Mouse (Mus musculus) brain, adult 10 weeks (tissue): Measurements from ENCODE around the gene Osbpl5. TPM values are rescaled to one million over a fixed set of nuclear protein-coding genes. Genes with fewer than 3 reads are reported as not detected.

Experiments used
- polyA plus RNA-seq: library from polyadenylated mRNA; stranded (reverse); fragments of 350-450 nt; fragmentation: Illumina TruSeq; extraction: RNeasy Lipid Tissue Mini Kit (QIAGEN cat#74804); gene quantifications from one replicate; pipeline ENCODE4 v1.2.3, GENCODE M21; 2015; ENCODE audit warnings: low read depth, low replicate concordance

Gene Osbpl5
- polyA plus RNA-seq = 22.6 TPM

GRCm38 (mm10) chr7:143756125-143757026 is at the start of gene Osbpl5:
Gene Osbpl5 (minus strand): TSS chr7:143756985.

GRCm38 (mm10) chr7:143783996-143784829 is 27.4 kb upstream of the Osbpl5 start, which contains the start of gene Mrgpre:
Gene Mrgpre (minus strand): TSS chr7:143784500.

GRCm38 (mm10) chr7:143766893-143767292 is 10.1 kb upstream of the Osbpl5 start, which contains the start of gene Mrgprg:
Gene Mrgprg (minus strand): TSS chr7:143766993.

GRCm38 (mm10) chr7:143685359-143686067 is 71.3 kb downstream of the Osbpl5 start, which contains the start of gene Tnfrsf23:
Gene Tnfrsf23 (minus strand): TSS chr7:143685872.

GRCm38 (mm10) chr7:143649034-143649768 is 107.6 kb downstream of the Osbpl5 start, which contains the start of gene Tnfrsf22:
Gene Tnfrsf22 (minus strand): TSS chr7:143649661.

Other genes starting within 250 kb of the Osbpl5 start
- gene Nap1l4, start 207.9 kb downstream of the Osbpl5 start, polyA plus RNA-seq = 126 TPM
- 53.5 TPM for gene Cars, start 156.9 kb downstream of the Osbpl5 start, polyA plus RNA-seq
- gene Tnfrsf26, start 128.3 kb downstream of the Osbpl5 start, polyA plus RNA-seq = not detected
- 1.9 TPM for gene Tnfrsf22, start 107.3 kb downstream of the Osbpl5 start, polyA plus RNA-seq
- gene Tnfrsf23, start 71.1 kb downstream of the Osbpl5 start, polyA plus RNA-seq = 1.4 TPM
- not detected for gene Mrgprg, start 10.0 kb upstream of the Osbpl5 start, polyA plus RNA-seq
- 7.3 TPM for gene Mrgpre, start 27.5 kb upstream of the Osbpl5 start, polyA plus RNA-seq
- 5.7 TPM for gene Nadsyn1, start 65.9 kb upstream of the Osbpl5 start, polyA plus RNA-seq
- 28.8 TPM for gene Dhcr7, start 66.2 kb upstream of the Osbpl5 start, polyA plus RNA-seq
- not detected for gene Gm498, start 109.9 kb upstream of the Osbpl5 start, polyA plus RNA-seq
- gene Shank2, start 244.9 kb upstream of the Osbpl5 start, polyA plus RNA-seq = 50.7 TPM